Mouse (Mus musculus) neural tube, embryonic 10.5 days (tissue): ENCODE data around the gene Gprc5a.
A peak's percentile ranks its signal among the peaks of the same experiment; 100 is the strongest.

Source experiments
- DNase-seq: peaks from one replicate; pipeline ENCODE4 v3.0.0-alpha.2; 2017; ENCODE audit warnings: low spot score; ENCODE audit errors: extremely low spot score

Gprc5a gene

DNA sequence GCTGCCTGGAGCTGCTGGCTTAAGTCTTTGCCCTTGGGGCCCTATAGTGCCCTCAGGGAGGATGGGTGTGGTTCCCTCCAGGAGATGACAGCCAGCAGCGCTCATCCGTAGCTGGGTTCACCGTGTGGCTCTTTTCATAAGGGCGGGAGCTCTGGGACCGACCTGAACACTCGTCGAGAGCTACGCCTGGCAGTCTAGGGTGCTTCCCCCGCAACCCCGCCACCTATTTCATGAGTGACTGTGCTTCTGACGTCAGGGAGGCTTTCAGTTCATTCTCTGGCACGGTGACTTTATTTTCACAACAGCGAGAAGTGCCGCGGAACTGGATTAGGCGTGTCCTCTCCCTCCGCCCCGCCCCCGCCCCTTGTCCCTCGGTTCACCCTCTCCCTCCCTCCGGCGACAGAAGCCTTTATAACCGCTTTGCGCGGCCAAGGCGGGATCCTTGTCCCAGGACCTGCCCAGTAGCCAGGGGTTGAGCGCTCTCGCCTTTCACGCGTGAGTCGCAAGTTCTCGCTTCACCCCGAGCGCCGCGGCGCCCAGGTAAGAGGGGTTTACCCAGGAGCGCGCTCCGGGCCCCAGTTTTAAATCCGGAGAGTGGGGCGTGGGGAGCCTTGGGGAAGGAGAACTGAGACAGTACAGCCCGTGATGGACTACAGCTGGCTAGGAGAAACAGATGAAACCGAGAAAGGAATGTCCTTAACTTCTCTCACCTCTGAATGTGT is at the start of gene Gprc5a:
Gprc5a (plus strand) TSS at position 416 of the 722 bp plus-strand sequence.
- DNase-seq, result peak; percentile 70

DNA sequence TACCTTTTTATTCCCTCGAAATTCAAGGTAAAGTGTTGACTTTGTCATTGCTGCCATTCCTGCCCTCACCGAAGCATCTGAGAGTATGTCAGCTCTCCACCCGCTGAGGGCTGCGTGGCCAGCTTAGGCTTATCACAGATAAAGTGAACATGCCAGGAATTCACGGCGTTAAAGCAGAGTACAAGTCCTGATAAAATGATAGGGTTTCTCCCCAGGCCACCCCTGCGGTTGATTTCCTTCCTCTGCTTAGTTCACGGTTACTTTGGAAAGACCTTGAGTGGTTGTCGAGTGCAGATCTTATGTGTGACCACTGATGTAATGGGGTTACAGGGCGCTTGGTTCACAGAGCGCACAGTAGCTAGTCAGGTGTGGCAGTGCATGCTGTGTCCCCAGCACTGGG is 48.2 kb upstream of the Gprc5a start:
- no peak for DNase-seq

DNA sequence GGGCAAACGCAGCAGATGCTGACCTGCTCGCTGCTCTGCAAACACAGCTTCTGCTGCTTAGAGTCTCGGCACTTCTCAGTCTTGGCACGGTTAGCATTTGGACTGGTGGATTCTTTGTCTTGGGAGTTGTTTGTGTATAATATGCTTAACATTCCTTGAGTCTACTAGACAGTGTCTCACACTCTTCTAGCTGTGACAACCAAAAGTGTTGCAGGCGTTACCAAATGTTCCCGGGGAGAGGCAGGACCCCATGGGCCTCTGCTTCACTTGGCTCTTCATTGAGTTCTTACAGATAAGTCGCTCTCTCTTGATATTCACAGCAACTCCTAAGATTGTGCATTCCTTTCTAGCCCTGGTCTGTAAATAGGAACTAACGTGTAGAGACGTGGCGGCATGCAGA is 45.9 kb upstream of the Gprc5a start:
- DNase-seq, result no peak

DNA sequence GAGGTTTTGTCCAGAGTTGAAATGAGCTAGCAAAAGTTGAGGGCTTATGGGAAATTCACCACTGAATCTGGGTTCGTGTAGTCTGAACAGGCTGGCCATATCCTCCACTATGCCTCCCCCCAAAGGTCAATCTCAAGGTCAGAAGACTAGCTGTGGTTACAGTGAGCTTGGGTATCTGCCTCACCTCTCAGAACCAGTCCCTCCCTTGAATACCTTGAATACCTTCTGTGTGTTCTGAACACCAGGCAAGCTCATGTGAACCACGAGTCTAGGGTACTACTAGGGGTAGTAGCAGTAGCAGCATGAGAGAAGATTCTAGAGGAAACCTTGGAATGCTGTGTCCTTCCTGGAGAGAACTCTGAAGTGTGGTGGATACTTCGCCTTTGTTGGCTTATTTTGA is 43.8 kb upstream of the Gprc5a start:
- no peak for DNase-seq

DNA sequence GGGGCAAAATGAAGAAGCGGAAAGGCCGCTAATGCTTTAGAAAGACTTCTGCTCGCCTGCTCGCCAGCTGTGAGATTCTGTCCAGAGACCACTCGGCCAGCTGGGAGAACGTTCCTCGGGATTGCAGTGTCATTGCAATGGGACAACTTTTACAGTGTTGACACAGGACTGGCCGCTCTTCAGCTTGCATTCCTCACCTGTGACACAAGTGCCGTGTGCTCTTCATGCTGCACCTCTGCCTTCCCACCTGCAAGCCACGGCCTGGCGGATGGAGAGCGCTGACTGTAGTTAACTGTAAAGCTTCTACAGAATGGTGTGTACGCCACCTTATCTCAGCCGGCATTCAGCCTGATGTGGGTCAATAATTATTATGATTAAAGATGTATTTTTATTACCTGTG is 42.1 kb upstream of the Gprc5a start:
- DNase-seq, result no peak

DNA sequence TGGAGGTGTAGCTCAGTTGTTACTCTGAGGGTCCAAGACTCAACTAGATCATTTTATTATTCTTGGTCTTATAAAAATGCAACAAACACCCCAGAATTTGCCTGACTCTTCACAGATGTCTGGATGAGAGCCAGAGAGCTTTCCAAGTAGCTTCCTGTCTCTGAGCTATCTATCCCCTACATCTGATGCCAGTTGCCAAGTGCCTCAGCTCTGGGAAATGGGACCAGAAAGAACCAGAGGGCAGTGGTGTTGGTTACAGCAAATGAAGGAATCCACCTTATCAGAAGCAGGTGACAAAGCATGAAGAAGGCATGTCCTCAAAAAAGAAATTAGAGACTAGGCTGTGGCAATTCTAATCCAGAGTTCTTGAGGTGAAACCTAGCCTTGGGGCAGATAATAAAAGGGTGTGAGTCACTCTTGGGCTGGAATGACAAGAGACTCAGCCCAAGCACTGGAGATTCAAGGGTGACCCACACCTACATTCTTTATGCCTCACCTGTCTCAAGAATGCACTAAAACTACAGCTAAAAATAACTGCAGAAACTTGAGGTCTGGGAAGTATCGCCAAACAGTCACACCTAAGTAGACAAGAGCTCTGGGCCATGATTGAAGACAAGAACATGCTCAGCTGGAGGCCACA is 40.5 kb upstream of the Gprc5a start:
- no peak for DNase-seq

DNA sequence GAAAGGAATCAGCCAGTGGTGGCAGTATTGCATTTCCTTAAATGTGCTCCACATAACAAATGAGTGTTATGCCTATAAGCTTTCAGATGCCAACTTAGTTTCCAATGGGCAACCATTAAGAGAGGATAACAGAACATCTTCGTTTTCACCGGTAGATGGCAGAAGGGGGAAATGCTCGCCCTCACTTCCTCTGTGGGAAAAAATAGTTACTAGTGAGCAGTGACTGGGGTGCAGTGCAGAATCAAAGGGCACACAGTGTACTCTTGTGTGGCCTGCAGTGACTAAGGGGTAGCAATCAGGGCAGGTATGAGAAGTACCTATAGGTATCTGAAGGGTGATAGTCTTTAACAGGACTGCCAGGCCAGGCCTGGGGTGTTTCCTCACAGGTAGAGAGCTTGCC is 39.2 kb upstream of the Gprc5a start:
- DNase-seq, result no peak

DNA sequence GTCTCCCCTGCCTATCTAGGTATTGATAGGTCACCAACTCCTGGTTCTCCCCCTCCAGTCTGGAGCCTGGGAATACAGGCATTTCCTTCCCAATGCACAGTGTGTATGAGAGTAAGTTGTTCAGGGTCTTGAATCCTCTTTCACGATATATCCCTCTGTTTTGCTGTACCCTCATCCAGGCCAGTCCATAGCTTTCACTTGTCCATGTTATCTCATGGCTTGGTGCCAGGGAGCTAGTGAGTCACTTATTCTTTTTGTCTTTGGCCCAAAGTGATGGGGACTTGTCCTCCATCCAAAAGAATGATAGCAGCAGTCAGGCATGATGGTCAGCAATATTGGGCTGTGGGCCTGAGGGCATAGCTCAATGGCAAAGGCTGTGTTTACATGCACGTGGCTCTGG is 38.7 kb upstream of the Gprc5a start:
- no peak for DNase-seq

DNA sequence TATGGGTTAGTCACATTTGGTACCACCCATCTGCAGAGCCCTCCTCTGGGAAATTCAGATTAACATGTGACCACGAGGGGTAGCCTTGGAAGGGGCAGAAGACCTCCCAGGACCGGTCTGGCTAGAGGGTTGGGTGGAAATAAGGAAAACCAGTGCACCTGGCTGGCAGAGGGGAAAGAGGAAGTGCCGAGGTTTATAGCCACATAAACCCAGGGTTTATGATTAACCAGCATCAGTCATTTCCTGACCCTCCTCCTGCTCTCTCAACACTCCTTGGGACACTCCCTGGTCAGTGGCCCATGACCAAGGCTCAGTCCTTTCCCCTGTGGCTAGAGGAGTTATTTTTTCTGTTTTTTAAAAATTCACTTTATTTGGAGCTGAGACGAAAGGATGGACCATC is 36.2 kb upstream of the Gprc5a start:
- no peak for DNase-seq

DNA sequence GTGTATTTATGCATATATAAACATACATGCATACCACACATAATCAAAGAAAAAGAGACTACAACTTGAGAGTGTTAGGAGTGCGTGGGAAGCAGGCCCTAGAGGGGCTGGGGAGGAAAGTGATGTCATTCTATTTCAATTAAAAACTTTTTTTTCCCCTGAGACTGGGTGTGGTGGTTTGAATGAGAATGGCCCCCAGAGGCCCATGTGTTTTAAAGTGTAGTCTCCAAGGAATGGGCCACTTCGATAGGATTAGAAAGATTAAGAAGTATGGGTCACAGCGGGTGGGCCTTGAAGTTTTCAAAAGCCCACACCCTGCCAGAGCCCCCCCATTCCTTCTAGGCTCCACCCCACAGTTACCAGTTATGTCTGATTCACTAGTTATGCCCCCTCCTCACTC is 26.8 kb upstream of the Gprc5a start:
- DNase-seq, result no peak

DNA sequence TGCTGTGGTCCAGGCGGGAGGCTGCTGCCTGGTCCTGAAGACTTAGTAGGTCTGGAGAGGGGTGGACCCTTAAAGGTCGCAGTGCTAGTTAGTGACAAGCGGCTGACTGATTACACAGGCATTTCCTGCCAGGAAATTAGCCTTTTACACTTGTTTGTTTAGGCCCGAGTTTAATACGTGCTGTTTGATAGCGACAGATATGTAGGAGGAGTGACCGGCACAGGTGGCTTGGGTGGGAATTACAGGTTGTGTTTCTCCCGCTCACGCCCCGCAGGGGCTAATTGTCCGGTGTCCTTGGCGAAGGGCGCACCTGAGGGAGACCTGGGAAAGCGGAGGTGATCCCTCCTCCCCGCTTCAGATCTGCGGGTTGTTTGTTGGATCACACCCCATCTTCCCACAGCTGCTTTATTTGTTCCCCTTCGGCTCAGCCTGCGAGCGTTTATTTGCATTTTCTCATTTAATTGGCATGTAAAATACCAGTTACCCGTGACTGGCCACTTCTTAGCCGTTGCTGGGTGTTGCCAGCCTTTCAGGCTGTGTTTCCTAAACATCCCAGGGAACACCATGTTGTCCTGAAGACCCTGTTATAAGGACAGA is 25.1 kb upstream of the Gprc5a start:
- DNase-seq, result no peak

DNA sequence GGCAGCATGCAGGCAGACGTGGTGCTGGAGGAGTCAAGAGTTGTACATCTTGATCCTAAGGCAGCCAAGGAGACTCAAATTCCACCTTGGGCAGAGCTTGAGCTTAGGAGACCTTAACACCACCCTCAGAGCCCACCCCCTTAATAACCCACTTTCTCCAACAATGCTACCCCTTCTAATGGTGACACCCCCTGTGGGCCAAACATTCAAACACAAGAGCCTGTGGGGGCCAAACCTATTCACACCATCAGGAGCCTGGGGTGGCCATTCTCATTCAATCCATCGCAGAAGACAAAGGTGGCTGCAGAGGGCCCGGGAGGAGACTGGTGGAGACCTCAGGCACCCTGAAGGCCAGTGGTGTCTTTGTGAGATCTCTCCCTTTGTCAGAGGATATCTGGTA is 23.5 kb upstream of the Gprc5a start:
- no peak for DNase-seq

DNA sequence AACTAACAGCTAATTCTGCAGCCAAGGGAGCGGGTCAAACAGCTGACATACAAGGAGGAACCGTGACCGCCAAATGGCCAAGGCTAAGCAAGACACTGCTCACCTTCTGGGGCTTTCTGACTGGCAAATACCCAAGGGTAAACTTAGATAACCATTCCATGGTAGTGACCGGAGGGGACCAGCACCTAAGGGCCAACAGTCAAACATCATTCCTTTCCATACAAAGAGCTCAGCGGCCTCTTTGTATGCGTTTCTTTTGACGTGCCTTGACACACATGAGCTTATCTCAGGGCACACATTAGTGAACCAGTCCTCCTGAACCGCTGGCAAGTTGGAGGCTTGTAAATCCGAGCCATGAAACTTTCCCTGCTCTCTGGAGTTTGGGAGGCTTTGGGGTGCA is 18.2 kb upstream of the Gprc5a start:
- no peak for DNase-seq

DNA sequence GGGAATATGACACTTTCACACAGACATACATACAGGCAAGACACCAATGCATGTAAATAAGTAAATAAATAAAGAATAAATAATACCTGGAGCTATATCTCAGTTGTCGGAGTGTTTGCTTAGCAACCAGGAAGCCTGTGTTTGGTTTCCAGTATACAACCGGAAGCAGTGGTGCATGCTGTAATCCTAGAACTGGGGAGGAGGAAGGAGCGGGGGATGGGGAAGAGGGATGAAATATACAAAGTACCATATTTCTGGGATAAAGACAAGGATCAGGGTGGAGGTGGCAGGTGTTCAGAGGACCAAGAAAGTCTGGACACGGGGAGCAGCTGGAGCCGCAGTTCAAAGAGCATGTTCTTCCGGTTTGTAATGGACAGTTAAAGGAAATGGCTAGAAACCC is 16.9 kb upstream of the Gprc5a start:
- DNase-seq, result no peak

DNA sequence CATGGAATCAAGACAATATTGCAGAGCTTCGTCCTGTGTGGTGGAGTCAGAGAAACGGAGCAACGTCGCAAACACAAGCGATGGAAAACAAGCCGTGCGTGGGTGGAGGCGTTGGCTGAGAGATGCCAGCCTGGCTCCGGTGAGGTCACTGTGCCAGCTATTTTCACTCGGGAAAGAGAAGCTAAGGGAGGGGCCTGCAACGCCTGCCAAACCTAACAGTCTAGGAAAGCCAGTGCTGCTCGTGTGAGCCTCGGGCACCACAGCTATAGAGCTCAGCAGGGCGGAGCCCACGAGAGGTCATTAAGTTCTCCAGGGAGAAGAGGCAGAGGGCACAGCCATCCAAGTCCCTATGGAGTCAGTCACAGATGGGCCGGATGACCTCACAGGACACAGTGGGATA is 16.5 kb upstream of the Gprc5a start:
- DNase-seq, result no peak

DNA sequence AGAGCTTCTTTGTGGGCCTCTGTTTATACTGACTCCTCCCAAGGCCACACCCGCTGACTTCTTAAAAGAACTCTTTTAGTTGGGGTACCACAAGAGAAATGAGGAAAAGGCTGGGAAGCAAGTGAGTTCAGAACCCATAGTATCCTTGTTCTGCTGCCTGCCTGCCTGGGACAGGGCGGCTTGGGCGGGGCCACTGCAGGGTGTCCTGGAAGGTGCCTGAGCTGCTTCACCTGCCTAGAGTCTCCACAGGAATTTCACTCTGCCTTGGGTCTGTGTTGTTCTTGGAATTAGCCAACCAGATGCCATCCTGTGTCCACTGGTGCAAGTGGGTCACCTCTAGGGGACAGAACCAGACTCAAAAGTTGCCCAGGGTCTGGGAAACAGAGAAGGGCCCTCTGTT is 11.7 kb upstream of the Gprc5a start:
- DNase-seq, result no peak

DNA sequence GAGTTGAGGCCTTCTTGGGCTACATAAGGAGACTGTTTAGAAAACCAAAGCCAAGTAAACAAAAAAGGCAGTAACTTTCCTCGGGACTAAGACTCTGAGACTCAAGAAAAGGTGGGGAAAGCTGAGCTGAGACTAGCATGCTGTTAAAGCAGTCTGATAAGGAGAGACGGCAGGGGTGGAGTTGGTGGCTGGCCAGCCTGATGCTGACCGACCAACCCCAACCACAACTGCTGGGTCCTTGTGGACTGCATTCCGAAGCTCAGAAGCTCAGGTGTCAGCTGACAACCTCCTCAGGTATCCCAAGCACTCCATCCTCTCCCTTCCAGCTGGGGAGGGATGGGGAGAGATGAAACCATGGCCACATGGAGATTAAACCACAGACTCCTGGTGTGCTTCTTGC is 9.6 kb upstream of the Gprc5a start:
- no peak for DNase-seq

DNA sequence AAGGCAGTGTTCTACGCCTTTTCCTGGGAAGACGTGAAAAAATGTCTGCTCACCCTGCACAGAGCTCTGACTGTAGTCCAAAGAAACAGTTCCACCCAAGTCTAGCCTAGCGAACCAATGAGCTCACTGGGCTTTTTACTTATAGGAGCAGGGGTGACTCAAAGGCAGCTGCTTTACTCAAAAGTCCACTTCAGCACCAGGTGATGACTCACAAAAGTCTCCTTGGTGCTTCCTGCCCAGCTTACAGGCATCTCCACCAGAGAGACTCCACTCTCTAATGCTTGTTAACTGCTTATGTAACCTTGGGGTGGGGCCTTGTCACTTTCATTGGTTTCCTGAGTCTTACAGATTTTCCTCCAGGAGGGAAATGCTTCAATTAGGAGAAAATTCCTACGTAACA is 4.7 kb upstream of the Gprc5a start:
- no peak for DNase-seq

DNA sequence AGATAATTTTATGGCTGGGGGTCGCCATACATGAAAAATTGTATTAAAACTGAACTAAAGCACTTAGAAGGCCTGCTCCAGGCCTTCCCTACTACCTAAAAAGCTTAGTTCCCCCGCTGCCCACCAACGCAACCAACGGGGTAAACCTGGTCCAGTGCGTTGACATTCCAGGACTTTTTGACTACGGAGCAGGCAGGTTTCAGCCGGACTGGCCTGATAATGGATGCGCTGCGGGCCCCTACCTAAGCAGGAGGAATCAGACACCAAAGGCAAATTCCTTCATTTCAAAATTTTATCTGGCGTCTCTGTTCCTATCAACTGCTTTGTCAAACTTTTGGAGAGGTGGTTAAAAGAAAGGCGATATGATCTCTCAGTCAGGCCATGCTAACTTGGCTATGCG is 830 bp upstream of the Gprc5a start:
- DNase-seq, result no peak

DNA sequence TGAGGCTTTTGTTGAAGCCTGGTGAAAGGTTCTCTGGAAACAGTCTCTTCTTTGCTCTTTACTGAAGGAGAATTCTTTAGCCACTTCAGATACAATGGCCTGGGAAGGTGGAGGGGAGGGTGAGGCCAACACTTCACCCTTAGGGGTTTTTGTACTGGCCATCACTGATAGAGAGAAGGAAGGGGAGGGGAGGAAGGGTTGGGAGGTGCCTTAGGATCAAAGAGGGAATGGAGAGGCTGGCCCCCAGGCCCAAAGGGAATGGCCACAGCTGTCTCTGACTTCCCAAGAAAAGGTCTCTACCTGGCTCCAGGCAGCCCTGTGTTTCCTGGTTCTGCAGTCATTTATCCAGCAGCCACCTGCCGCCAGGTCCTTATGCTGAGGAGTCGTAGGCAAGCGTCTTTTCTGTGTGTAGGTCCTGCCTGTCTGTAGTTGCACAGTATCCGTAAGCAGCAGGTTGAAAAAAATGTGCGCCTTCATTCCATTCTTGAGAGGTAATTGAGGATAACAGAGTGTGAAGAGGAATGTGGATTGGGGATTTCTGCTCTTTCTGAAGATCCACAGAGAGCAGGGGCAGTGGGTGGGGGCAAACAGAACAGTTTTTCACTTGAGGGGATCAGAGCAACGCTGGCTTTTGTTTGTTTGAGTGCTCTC is 1.5 kb downstream of the Gprc5a start:
- DNase-seq, result no peak

DNA sequence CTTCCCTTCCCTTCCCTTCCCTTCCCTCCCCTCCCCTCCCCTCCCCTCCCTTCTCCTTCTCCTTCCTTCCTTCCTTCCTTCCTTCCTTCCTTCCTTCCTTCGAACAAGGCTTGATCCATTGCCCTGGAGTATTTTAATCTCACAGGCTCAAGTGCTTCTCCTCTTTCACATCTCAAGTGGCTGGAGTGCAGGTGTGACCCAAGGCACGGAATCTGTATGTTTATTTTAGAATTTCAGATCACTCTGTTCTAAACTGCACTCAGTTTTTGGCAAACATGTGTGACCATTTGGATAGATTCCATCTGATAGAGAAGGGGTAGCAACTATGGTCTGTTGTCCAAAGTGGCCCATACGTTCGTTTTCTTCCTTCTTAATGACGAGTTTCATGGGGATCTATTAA is 2.8 kb downstream of the Gprc5a start:
- no peak for DNase-seq

DNA sequence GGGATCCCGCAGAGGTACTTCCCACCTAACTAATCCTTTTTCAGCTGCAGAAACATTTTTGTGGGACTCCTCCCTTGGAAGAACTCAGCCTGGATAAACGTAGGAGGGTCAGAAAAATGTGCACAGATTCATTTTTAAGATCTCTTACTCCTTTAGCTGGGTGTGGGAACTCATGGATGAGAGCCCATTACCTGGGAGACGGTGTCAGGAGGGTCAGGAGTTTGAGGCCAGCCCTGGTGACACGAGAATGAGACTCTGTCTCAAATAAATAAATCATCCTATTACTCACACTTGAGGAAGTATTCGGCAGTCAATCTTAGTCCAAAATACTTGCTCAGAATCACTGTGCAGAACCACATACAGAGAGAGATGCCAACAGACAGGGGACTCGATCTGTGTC is 4.4 kb downstream of the Gprc5a start:
- no peak for DNase-seq

DNA sequence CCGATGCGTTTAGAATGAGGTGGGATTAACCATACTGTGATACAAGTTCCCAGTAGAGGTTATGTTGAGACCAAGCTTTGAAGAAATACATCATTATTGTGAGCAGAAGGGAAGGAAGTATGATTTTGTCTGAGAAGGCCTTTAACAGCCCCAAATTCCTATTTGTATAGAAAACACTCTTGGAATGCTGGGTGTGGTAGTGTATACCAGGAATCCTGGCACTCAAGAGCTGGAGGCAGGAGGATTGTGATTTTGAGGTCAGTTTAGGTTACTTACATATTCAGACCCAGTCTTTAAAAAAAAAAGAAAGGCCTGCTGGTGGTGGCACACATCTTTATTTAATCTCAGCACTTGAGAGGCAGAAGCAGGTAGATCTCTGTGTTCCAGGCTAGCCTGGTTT is 4.9 kb downstream of the Gprc5a start:
- DNase-seq, result no peak
